Mouse (Mus musculus): Measurements from ENCODE around the gene Gm20855.
"Not testable (repeated sequence)": the region's sequence is repeated elsewhere in the genome, so short reads cannot be mapped to it uniquely, and the experiment has no call there.

The Gm20855 gene

GRCm38 (mm10) chrY:35131733-35132132, at the start of gene Gm20855:
Gene Gm20855 (minus strand): TSS chrY:35131833.
- not testable (repeated sequence) for DNase-seq
